ENCODE assay signal across 22 mouse cellular contexts in the genomic region with DNA sequence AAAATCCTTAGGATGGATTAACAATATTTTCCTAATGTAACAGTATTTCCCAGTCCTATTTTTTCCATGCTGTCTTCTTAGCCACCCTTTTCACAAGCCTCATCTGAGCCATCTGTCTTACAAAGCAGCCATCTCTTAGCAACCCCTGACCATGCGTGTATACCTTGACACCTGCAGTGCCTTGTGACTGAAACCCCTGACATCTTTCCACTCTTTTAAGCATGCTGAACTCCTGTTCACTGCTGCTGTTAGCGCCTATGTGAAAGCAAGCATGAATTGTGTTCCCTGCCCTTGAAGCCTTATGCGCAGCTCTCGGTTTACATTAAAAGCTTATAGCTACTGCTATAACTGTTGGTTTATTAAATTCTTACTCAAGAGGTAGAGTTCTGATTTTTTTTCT. TPM values are rescaled to one million over a fixed set of nuclear protein-coding genes. Genes with fewer than 3 reads are reported as not detected.
DNase-seq lines count a peak whose midpoint lies in the region; ATAC-seq and TF ChIP-seq lines count a peak whose summit lies in the region.
"Had no signal": no experiment of that assay in that cellular context is flagged by ENCODE, and none has a peak within 500 bp of the region (broad histone marks: within the 10 kb centered on the region; RNA-seq: fewer than 3 reads in every experiment).

No protein-coding gene starts in this region.

- DNase-seq in gastrocnemius, adult 2 months: no peak
- no peak for DNase-seq in gastrocnemius, postnatal 4 days (ENCODE audit: low spot score in 2 of 2)
- peak; percentile 20 for DNase-seq in hindbrain, postnatal 0 days (ENCODE audit: low spot score)
- DNase-seq in hindbrain, embryonic 10.5 days (ENCODE audit: low spot score): no peak
- DNase-seq in CH12.LX (ENCODE audit: extremely low read depth): peak; percentile 59
- no peak for DNase-seq in lung, postnatal 25 days (ENCODE audit: low spot score)
- DNase-seq: adrenal gland, adult 2 months; adrenal gland, postnatal 10 days; adrenal gland, postnatal 25 days; B cell, adult 2 months; cerebellum, adult 11-12 months; cerebellum, adult 2 months; cerebellum, adult 9-10 months; cerebellum, postnatal 10 days; cerebellum, postnatal 25 days had no signal

- no peak overlapping the region for H3K4me2 ChIP-seq in hindbrain, postnatal 0 days (ENCODE audit: low read depth, low read length)
- no peak overlapping the region for H3K4me2 ChIP-seq in CH12.LX (ENCODE audit: insufficient read depth, low read depth, poor library complexity, severe bottlenecking)
- H3K4me2 ChIP-seq: embryonic facial prominence, embryonic 12.5 days; forebrain, embryonic 13.5 days; forebrain, embryonic 15.5 days had no signal

- peak overlapping the region; percentile 88; the same call in 1 of the 2 replicates for H3K27ac ChIP-seq in gastrocnemius, adult 2 months
- H3K27ac ChIP-seq in hindbrain, postnatal 0 days: no peak overlapping the region
- no peak overlapping the region for H3K27ac ChIP-seq in hindbrain, embryonic 10.5 days
- peak overlapping the region; percentile 9; the same call in 1 of the 2 replicates for H3K27ac ChIP-seq in CH12.LX (ENCODE audit: insufficient read depth, low read depth)
- H3K27ac ChIP-seq in macrophage: peak overlapping the region; percentile 96
- H3K27ac ChIP-seq: embryonic facial prominence, embryonic 10.5 days; embryonic facial prominence, embryonic 12.5 days; forebrain, embryonic 13.5 days; forebrain, embryonic 15.5 days had no signal

- peak; percentile 85 for TF ChIP-seq EP300 in CH12.LX (IDR thresholded peaks at IDR 0.05; ENCODE audit: low read length)

- H3K36me3 ChIP-seq in hindbrain, postnatal 0 days (ENCODE audit: insufficient read depth, low read length): no peaks in the 10 kb centered on the region; the same call in 1 of the 2 replicates
- no peaks in the 10 kb centered on the region for H3K36me3 ChIP-seq in hindbrain, embryonic 10.5 days
- H3K36me3 ChIP-seq in CH12.LX (replicated peaks in 1 of 2; ENCODE audit: control insufficient read depth in 1 of 2, insufficient read depth in 1 of 2, low read length in 1 of 2): peaks cover 4 to 29% of the 10 kb centered on the region in 2 experiments
- no peaks in the 10 kb centered on the region for H3K36me3 ChIP-seq in macrophage (ENCODE audit: inconsistent target)
- H3K36me3 ChIP-seq: embryonic facial prominence, embryonic 10.5 days; embryonic facial prominence, embryonic 12.5 days; forebrain, embryonic 15.5 days had no signal

- dilution Hi-C loops in CH12.LX (cut with MboI; ENCODE audit: extremely low pct_ligation_motif_present, extremely low pct_unique_long_range_greater_than_20kb, low sequenced_read_pairs): no loop called here

- TF ChIP-seq CTCF in gastrocnemius, adult 2 months (IDR thresholded peaks at IDR 0.05): no peak
- TF ChIP-seq CTCF in hindbrain, postnatal 0 days (IDR thresholded peaks at IDR 0.05; ENCODE audit: low read depth): no peak
- no peak for TF ChIP-seq CTCF in CH12.LX (conservative IDR thresholded peaks at IDR 0.05 in 1 of 2, IDR thresholded peaks at IDR 0.05 in 1 of 2; ENCODE audit: low read depth in 2 of 2, low read length in 2 of 2)

- no peaks in the 10 kb centered on the region for H3K4me1 ChIP-seq in hindbrain, postnatal 0 days (ENCODE audit: insufficient read depth, low read length)
- H3K4me1 ChIP-seq in hindbrain, embryonic 10.5 days (replicated peaks): no peaks in the 10 kb centered on the region; the same call in 1 of the 2 replicates
- peaks cover 21 to 71% of the 10 kb centered on the region in 2 experiments for H3K4me1 ChIP-seq in CH12.LX (ENCODE audit: control insufficient read depth in 1 of 2, insufficient read depth in 2 of 2)
- H3K4me1 ChIP-seq: embryonic facial prominence, embryonic 12.5 days had no signal

- intact Hi-C loops in gastrocnemius, adult 2 months (cut with DNase I): no loop called here

- in situ Hi-C loops in CH12.LX (cut with MboI; ENCODE audit: low pct_ligation_motif_present, low pct_unique_long_range_greater_than_20kb, low sequenced_read_pairs): no loop called here

- 65% methylated on average over 4 of the region's 4 CpGs for WGBS in hindbrain, postnatal 0 days
- 90% methylated on average over 4 of the region's 4 CpGs for WGBS in hindbrain, embryonic 10.5 days
- 90% methylated on average over 4 of the region's 4 CpGs for WGBS in macrophage (ENCODE audit: missing documents)

- H3K4me3 ChIP-seq in gastrocnemius, adult 2 months: no peak overlapping the region
- no peak overlapping the region for H3K4me3 ChIP-seq in hindbrain, postnatal 0 days (ENCODE audit: low read length)
- H3K4me3 ChIP-seq in hindbrain, embryonic 10.5 days: no peak overlapping the region
- H3K4me3 ChIP-seq in CH12.LX (replicated peaks in 1 of 3; ENCODE audit: low read depth in 2 of 3, low read length in 2 of 3, poor library complexity in 1 of 3): no peak overlapping the region
- H3K4me3 ChIP-seq in macrophage (ENCODE audit: inconsistent target): no peak overlapping the region
- H3K4me3 ChIP-seq: embryonic facial prominence, embryonic 10.5 days; embryonic facial prominence, embryonic 12.5 days; forebrain, embryonic 13.5 days; forebrain, embryonic 15.5 days had no signal

- no peaks in the 10 kb centered on the region for H3K9me3 ChIP-seq in hindbrain, postnatal 0 days (ENCODE audit: low read length)
- no peaks in the 10 kb centered on the region for H3K9me3 ChIP-seq in hindbrain, embryonic 10.5 days
- no peaks in the 10 kb centered on the region for H3K9me3 ChIP-seq in CH12.LX (replicated peaks; ENCODE audit: low read length)
- H3K9me3 ChIP-seq: embryonic facial prominence, embryonic 10.5 days; embryonic facial prominence, embryonic 12.5 days; forebrain, embryonic 13.5 days; forebrain, embryonic 15.5 days had no signal

- no peak for TF ChIP-seq RAD21 in CH12.LX (IDR thresholded peaks at IDR 0.05; ENCODE audit: low read depth, low read length)

- no peak for ATAC-seq in hindbrain, postnatal 0 days
- no peak for ATAC-seq in granulocyte monocyte progenitor cell, adult 5-6 weeks (replicated peaks; ENCODE audit: poor library complexity, severe bottlenecking)
- ATAC-seq: CD4-positive, CD25-positive, alpha-beta regulatory T cell, adult 4 months; forebrain, embryonic 13.5 days; forebrain, embryonic 15.5 days had no signal

- H3K27me3 ChIP-seq in hindbrain, postnatal 0 days (ENCODE audit: insufficient read depth, low read length): no peaks in the 10 kb centered on the region
- H3K27me3 ChIP-seq in hindbrain, embryonic 10.5 days (ENCODE audit: insufficient read depth, poor library complexity, severe bottlenecking): no peaks in the 10 kb centered on the region
- H3K27me3 ChIP-seq in CH12.LX (replicated peaks): no peaks in the 10 kb centered on the region
- H3K27me3 ChIP-seq: embryonic facial prominence, embryonic 12.5 days; forebrain, embryonic 13.5 days; forebrain, embryonic 15.5 days had no signal

- no peak overlapping the region for H3K9ac ChIP-seq in hindbrain, postnatal 0 days (replicated peaks; ENCODE audit: low read length)
- H3K9ac ChIP-seq in CH12.LX (ENCODE audit: insufficient read depth, low read depth): no peak overlapping the region
- H3K9ac ChIP-seq: embryonic facial prominence, embryonic 12.5 days; forebrain, embryonic 13.5 days; forebrain, embryonic 15.5 days had no signal

- H3K79me2 ChIP-seq in CH12.LX (replicated peaks; ENCODE audit: control insufficient read depth, extremely low read depth, insufficient read depth, poor library complexity, severe bottlenecking) (peaks cover 6% of the 10 kb centered on the region), macrophage (ENCODE audit: inconsistent target) (peaks cover 67% of the 10 kb centered on the region)

- TF ChIP-seq POLR2A in CH12.LX (IDR thresholded peaks at IDR 0.05; ENCODE audit: low read depth, low read length): 0 out of 2 replicates have a peak, but pooled peaks have one; percentile 26

TF ChIP-seq in CH12.LX, 34 proteins besides CTCF, POLR2A, EP300 and RAD21 (continues in another document):
- TF ChIP-seq ETS1 (conservative IDR thresholded peaks at IDR 0.05; ENCODE audit: low read depth, low read length): peak; percentile 80
- TF ChIP-seq MAX (IDR thresholded peaks at IDR 0.05; ENCODE audit: low read length): peak; percentile 89
- TF ChIP-seq MAZ (IDR thresholded peaks at IDR 0.05; ENCODE audit: low read depth, low read length): 0 out of 2 replicates have a peak, but pooled peaks have one; percentile 43

RNA-seq across cellular contexts. Expression of a gene that starts 10.6 kb away (rescaled TPM):
- total RNA-seq in gastrocnemius, adult 2 months (2021): 1 to 10 TPM; 4.0 to 4.9 TPM
- total RNA-seq in gastrocnemius, postnatal 4 days (2021): 1 to 10 TPM; 8.3 to 8.4 TPM
- 7.7 and 10.1 TPM in 2 replicates for total RNA-seq in hindbrain, postnatal 0 days (2014; rRNA removed)
- polyA plus RNA-seq in hindbrain, postnatal 0 days (2015; fragmentation: Nextera tagmentation; extraction: Ambion mirVana): 23.1 and 26.3 TPM in 2 replicates
- polyA plus RNA-seq in hindbrain, embryonic 10.5 days (2016; fragmentation: Nextera tagmentation; extraction: Ambion mirVana): 22.1 and 25.3 TPM in 2 replicates
- 16.7 and 18.7 TPM in 2 replicates for total RNA-seq in CH12.LX (2012; rRNA removed)
- 10.9 and 15.0 TPM in 2 replicates for total RNA-seq in CH12.LX (2014; rRNA removed)
- 10.7 and 11.2 TPM in 2 replicates for polyA plus RNA-seq in CH12.LX (2012; ENCODE audit: insufficient read length, low read depth)
- 100 to 1,000 TPM in 20 of 26 experiments, 10 to 100 TPM in 6; 19.6 to 230 (median 169) TPM for total RNA-seq in macrophage (2018; cell fraction: chromatin; rRNA removed)
- 10 to 100 TPM; 12.2 to 27.5 (median 20.8) TPM for total RNA-seq in macrophage (2018; cell fraction: cytosol; rRNA removed)
- total RNA-seq in macrophage (2018; cell fraction: nucleus; rRNA removed): 100 to 1,000 TPM in 2 of 26 experiments, 10 to 100 TPM in 24; 12.3 to 130 (median 61.5) TPM
- 13.2 to 28.0 TPM (median 16.9 TPM) in 3 replicates for polyA plus RNA-seq in macrophage (2018)
- 10.5 and 15.8 TPM in 2 replicates for total RNA-seq in granulocyte monocyte progenitor cell, adult 5-6 weeks (2014; fragmentation: Nextera tagmentation)
- 20.6 and 23.4 TPM in 2 replicates for total RNA-seq in granulocyte monocyte progenitor cell, adult 5-6 weeks (2017)

RNA-seq across cellular contexts. Expression of a gene that starts 11.2 kb away (rescaled TPM):
- 10 to 100 TPM; 14.5 to 16.2 TPM for total RNA-seq in gastrocnemius, adult 2 months (2021)
- 10 to 100 TPM; 59.8 to 65.1 TPM for total RNA-seq in gastrocnemius, postnatal 4 days (2021)
- total RNA-seq in hindbrain, postnatal 0 days (2014; rRNA removed): 132 and 137 TPM in 2 replicates
- polyA plus RNA-seq in hindbrain, postnatal 0 days (2015; fragmentation: Nextera tagmentation; extraction: Ambion mirVana): 78.9 and 86.1 TPM in 2 replicates
- polyA plus RNA-seq in hindbrain, embryonic 10.5 days (2016; fragmentation: Nextera tagmentation; extraction: Ambion mirVana): 35.5 and 42.4 TPM in 2 replicates
- total RNA-seq in CH12.LX (2012; rRNA removed) (16.1 and 16.5 TPM in 2 replicates), CH12.LX (2014; rRNA removed) (15.3 and 16.6 TPM in 2 replicates)
- polyA plus RNA-seq in CH12.LX (2012; ENCODE audit: insufficient read length, low read depth) (12.4 and 14.8 TPM in 2 replicates), macrophage (2018) (31.7 to 45.2 TPM (median 34.6 TPM) in 3 replicates)
- 100 to 1,000 TPM in 21 of 26 experiments, 10 to 100 TPM in 5; 50.2 to 314 (median 236) TPM for total RNA-seq in macrophage (2018; cell fraction: chromatin; rRNA removed)
- total RNA-seq in macrophage (2018; cell fraction: cytosol; rRNA removed): 10 to 100 TPM; 26.3 to 74.1 (median 57.0) TPM
- 100 to 1,000 TPM in 22 of 26 experiments, 10 to 100 TPM in 4; 47.9 to 313 (median 152) TPM for total RNA-seq in macrophage (2018; cell fraction: nucleus; rRNA removed)
- total RNA-seq in granulocyte monocyte progenitor cell, adult 5-6 weeks (2014; fragmentation: Nextera tagmentation): 39.6 and 41.9 TPM in 2 replicates
- 33.1 and 40.9 TPM in 2 replicates for total RNA-seq in granulocyte monocyte progenitor cell, adult 5-6 weeks (2017)

Comparison
In these comparisons a context has a peak if more than half of its experiments do, and no peak if none do; other contexts are left out.
1. DNase-seq: peak in hindbrain, postnatal 0 days (single experiment) and CH12.LX (single experiment); none in gastrocnemius, adult 2 months (single experiment), gastrocnemius, postnatal 4 days (0 of 2), hindbrain, embryonic 10.5 days (single experiment) and lung, postnatal 25 days (single experiment).
2. H3K27ac ChIP-seq: peak in gastrocnemius, adult 2 months (single experiment), CH12.LX (single experiment) and macrophage (single experiment); none in hindbrain, postnatal 0 days (single experiment) and hindbrain, embryonic 10.5 days (single experiment).